Mouse (Mus musculus): Measurements from ENCODE around the gene Prss30. TPM values are rescaled to one million over a fixed set of nuclear protein-coding genes. Genes with fewer than 3 reads are reported as not detected.

Prss30 gene
- polyA plus RNA-seq, 1 experiment from 2014 or later: not detected

GRCm38 (mm10) chr17:24000404-24000803, 20.0 kb upstream of the Prss30 start:
- peaks cover 12% of the 10 kb centered on the region for H3K4me1 ChIP-seq (replicated peaks)
- H3K36me3 ChIP-seq: no peaks in the 10 kb centered on the region
- 64% methylated on average over 5 of the region's 5 CpGs for WGBS
- no peak for DNase-seq (ENCODE audit: low spot score)
- no peak overlapping the region for H3K27ac ChIP-seq
- H3K27me3 ChIP-seq (ENCODE audit: insufficient read depth, poor library complexity, severe bottlenecking): no peaks in the 10 kb centered on the region
- no peak overlapping the region for H3K4me3 ChIP-seq
- peaks cover 2% of the 10 kb centered on the region; the same call in 1 of the 2 replicates for H3K9me3 ChIP-seq

GRCm38 (mm10) chr17:23998383-23998782, 18.0 kb upstream of the Prss30 start:
- Histone ChIP-seq H3K4me3 (no peak overlapping the region), H3K27ac (peak overlapping the region; percentile 8; the same call in 1 of the 2 replicates), H3K9me3 (no peaks in the 10 kb centered on the region), H3K36me3 (no peaks in the 10 kb centered on the region), H3K27me3 (ENCODE audit: insufficient read depth, poor library complexity, severe bottlenecking) (no peaks in the 10 kb centered on the region), H3K4me1 (replicated peaks) (peaks cover 20% of the 10 kb centered on the region)
- no peak for DNase-seq (ENCODE audit: low spot score)
- 78% methylated on average over 6 of the region's 6 CpGs for WGBS

DNA sequence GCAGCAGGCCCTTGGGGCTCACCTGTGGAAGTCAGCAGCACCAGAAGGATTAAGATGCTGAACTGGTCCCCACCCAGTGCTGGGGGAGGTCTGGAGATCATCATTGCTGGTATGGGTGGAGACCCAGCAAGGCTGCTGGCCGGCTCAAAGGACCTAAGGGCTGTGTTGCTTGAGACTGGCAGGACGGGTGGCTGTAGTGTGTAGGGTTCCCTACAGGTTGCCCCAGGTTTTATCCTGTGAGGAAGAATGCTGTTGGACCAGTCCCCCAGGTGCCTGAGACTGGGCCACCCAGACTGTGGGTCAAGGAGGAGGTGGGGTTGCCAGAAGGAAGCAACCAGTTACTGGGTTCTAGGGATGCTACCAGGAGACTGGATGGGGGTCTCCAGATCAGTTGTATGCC, 17.5 kb upstream of the Prss30 start, which contains the start of gene Prss22:
Prss22 (minus strand) TSS at position 200 of the 400 bp plus-strand sequence.
- no peaks in the 10 kb centered on the region for H3K36me3 ChIP-seq
- no peaks in the 10 kb centered on the region for H3K27me3 ChIP-seq (ENCODE audit: insufficient read depth, poor library complexity, severe bottlenecking)
- no peaks in the 10 kb centered on the region for H3K9me3 ChIP-seq
- H3K4me3 ChIP-seq: no peak within 1 kb of the TSS
- no peak for DNase-seq (ENCODE audit: low spot score)
- H3K4me1 ChIP-seq (replicated peaks): peaks cover 25% of the 10 kb centered on the region
- 57% methylated on average over 2 of the region's 2 CpGs for WGBS
- H3K27ac ChIP-seq: peak within 1 kb of the TSS; percentile 8; the same call in 1 of the 2 replicates

DNA sequence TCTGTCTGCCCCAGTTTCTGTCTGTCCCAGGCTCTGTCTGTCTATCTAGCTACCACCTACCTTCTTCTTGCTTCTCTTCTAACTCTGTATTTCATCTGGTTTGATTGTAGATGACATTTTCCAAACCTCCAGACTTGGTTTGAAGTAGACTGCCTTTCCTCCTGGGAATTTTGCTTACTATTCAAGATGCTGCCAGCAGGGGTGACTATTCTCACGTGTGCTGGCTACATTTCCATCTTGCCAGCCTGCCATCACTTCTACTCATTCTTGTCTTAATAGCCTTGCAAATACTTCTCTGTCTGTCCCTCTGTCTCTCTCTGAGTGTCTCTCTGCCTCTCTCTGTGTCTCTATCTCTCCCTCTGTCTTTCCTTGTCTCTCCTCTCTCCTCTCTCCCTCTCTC, 15.1 kb upstream of the Prss30 start:
- Histone ChIP-seq H3K9me3 (no peaks in the 10 kb centered on the region), H3K27me3 (ENCODE audit: insufficient read depth, poor library complexity, severe bottlenecking) (no peaks in the 10 kb centered on the region), H3K27ac (no peak overlapping the region), H3K4me1 (replicated peaks) (peaks cover 32% of the 10 kb centered on the region), H3K36me3 (no peaks in the 10 kb centered on the region), H3K4me3 (no peak overlapping the region)
- WGBS: 40% methylated on average over 1 of the region's 1 CpGs
- DNase-seq (ENCODE audit: low spot score): no peak

- H3K27ac ChIP-seq: no peak overlapping the region
- no peaks in the 10 kb centered on the region for H3K36me3 ChIP-seq
- peaks cover 33% of the 10 kb centered on the region for H3K4me1 ChIP-seq (replicated peaks)
- 78% methylated on average over 7 of the region's 7 CpGs for WGBS
- H3K9me3 ChIP-seq: no peaks in the 10 kb centered on the region
- H3K27me3 ChIP-seq (ENCODE audit: insufficient read depth, poor library complexity, severe bottlenecking): no peaks in the 10 kb centered on the region
- no peak overlapping the region for H3K4me3 ChIP-seq
- no peak for DNase-seq (ENCODE audit: low spot score)
Observed at GRCm38 (mm10) chr17:23994667-23995066, 14.3 kb upstream of the Prss30 start.

DNA sequence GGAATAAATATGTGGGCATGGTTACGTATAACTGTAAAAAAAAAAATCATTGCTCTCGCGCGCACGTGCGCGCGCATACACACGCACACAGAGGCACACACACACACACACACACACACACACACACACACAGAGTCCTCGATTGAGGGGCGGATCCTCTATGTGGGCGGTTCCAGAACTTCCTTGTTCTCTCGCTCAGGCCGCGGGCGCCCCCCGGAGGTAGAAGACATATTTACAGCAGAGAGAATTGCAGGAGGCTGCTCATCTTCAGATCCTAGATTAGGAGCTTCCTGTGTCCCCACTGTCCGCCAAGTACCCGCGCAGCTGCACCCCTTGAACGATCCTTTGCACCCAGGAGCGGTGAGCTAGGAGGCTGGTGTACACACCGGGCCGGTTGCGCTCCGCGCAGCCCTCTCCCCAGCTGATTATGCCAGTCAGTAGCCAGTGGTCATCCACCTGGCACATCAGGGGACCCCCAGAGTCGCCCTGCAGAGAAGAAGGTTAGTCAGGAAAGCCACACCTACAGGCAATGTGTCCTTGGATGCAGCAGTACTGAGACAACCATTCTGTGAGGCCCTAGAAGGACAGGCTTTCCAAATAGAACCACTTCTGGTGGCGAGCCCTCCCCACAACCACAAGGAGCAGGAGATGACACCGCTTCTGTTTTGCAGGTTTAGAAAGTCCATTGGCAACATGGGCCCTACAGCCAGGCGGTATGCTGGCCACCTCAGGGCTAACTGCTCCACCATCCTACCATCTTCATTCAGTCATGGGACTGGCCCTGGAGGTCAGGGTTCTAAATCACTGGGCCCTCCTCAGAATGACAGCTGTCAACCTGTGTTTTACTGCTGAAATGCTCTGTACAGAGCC, 13.4 kb upstream of the Prss30 start:
- H3K4me3 ChIP-seq: peak overlapping the region; percentile 40
- no peaks in the 10 kb centered on the region for H3K27me3 ChIP-seq (ENCODE audit: insufficient read depth, poor library complexity, severe bottlenecking)
- H3K27ac ChIP-seq: peak overlapping the region; percentile 69
- H3K4me1 ChIP-seq (replicated peaks): peaks cover 33% of the 10 kb centered on the region
- WGBS: 11% methylated on average over 31 of the region's 31 CpGs
- H3K36me3 ChIP-seq: no peaks in the 10 kb centered on the region
- H3K9me3 ChIP-seq: no peaks in the 10 kb centered on the region
- DNase-seq (ENCODE audit: low spot score): peak; percentile 94

GRCm38 (mm10) chr17:23992789-23993553, 12.6 kb upstream of the Prss30 start:
- peak overlapping the region; percentile 40 for H3K4me3 ChIP-seq
- WGBS: 72% methylated on average over 9 of the region's 9 CpGs
- DNase-seq (ENCODE audit: low spot score): no peak
- H3K27ac ChIP-seq: peak overlapping the region; percentile 60
- no peaks in the 10 kb centered on the region for H3K9me3 ChIP-seq
- no peaks in the 10 kb centered on the region for H3K27me3 ChIP-seq (ENCODE audit: insufficient read depth, poor library complexity, severe bottlenecking)
- H3K36me3 ChIP-seq: no peaks in the 10 kb centered on the region
- H3K4me1 ChIP-seq (replicated peaks): peaks cover 33% of the 10 kb centered on the region

DNA sequence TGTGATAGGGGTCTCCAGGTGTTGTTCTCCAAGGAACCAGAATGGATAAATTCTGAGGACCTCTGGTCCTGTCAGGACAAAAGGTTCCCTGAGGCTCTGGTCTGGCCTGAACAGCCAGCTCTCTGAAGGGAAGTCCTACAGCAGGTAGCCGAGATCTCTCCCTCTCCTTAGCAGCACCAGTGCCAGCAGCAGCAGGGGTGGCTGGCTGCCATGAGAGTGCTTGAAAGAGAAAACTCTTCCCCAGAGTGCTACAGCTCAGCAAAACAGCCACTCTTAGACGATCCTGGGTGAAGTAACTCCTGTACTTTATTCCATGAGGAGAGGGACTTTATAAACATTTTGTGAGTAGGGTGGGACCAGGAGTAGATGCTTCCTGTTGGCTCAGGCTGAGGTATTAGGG, 9.4 kb upstream of the Prss30 start:
- WGBS: 62% methylated on average over 2 of the region's 2 CpGs

DNA sequence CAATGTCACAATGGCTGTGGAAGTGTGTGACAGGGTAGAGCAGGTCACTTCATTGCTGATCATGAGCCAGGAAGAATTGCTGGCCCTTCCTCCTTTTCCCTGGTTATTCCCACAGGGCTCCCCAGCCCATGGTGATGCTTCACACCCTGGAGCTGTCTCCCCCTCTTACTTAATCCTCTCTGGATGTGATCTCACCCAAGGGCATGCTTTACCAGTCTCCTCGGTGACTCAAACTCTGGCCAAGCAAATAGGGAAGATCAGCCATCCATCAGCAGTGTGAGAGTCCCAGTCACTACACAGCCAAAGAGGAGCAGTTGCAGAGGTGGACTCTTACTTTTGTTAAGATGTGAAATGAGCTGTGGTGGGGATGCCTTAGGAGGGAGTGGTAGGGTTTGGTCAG, 4.6 kb upstream of the Prss30 start:
- Histone ChIP-seq H3K36me3 (no peaks in the 10 kb centered on the region), H3K4me3 (no peak overlapping the region), H3K27me3 (ENCODE audit: insufficient read depth, poor library complexity, severe bottlenecking) (no peaks in the 10 kb centered on the region), H3K27ac (no peak overlapping the region), H3K4me1 (replicated peaks) (0 out of 2 replicates have a peak, but pooled peaks cover 3% of the 10 kb centered on the region), H3K9me3 (no peaks in the 10 kb centered on the region)
- WGBS: 84% methylated on average over 1 of the region's 1 CpGs
- DNase-seq (ENCODE audit: low spot score): no peak

More for the DNA sequence above, 9.4 kb upstream of the Prss30 start:
- no peaks in the 10 kb centered on the region for H3K27me3 ChIP-seq (ENCODE audit: insufficient read depth, poor library complexity, severe bottlenecking)
- H3K9me3 ChIP-seq: no peaks in the 10 kb centered on the region
- no peak overlapping the region for H3K4me3 ChIP-seq
- H3K27ac ChIP-seq: no peak overlapping the region
- no peaks in the 10 kb centered on the region for H3K36me3 ChIP-seq
- peaks cover 21% of the 10 kb centered on the region for H3K4me1 ChIP-seq (replicated peaks)
- no peak for DNase-seq (ENCODE audit: low spot score)

- H3K4me1 ChIP-seq (replicated peaks): 0 out of 2 replicates have a peak, but pooled peaks cover 3% of the 10 kb centered on the region
- no peaks in the 10 kb centered on the region for H3K36me3 ChIP-seq
- 61% methylated on average over 4 of the region's 4 CpGs for WGBS
- no peak for DNase-seq (ENCODE audit: low spot score)
- H3K4me3 ChIP-seq: no peak overlapping the region
- no peaks in the 10 kb centered on the region for H3K27me3 ChIP-seq (ENCODE audit: insufficient read depth, poor library complexity, severe bottlenecking)
- no peak overlapping the region for H3K27ac ChIP-seq
- no peaks in the 10 kb centered on the region for H3K9me3 ChIP-seq
Observed at GRCm38 (mm10) chr17:23982912-23983311, 2.5 kb upstream of the Prss30 start.

- Histone ChIP-seq H3K9me3 (no peaks in the 10 kb centered on the region), H3K27ac (no peak overlapping the region), H3K27me3 (ENCODE audit: insufficient read depth, poor library complexity, severe bottlenecking) (no peaks in the 10 kb centered on the region), H3K36me3 (no peaks in the 10 kb centered on the region), H3K4me1 (replicated peaks) (0 out of 2 replicates have a peak, but pooled peaks cover 3% of the 10 kb centered on the region), H3K4me3 (no peak overlapping the region)
- WGBS: 72% methylated on average over 3 of the region's 3 CpGs
- DNase-seq (ENCODE audit: low spot score): no peak
Observed at GRCm38 (mm10) chr17:23979471-23979870, 895 bp downstream of the Prss30 start.

GRCm38 (mm10) chr17:23976665-23977064, 3.7 kb downstream of the Prss30 start:
- Histone ChIP-seq H3K4me1 (replicated peaks) (no peaks in the 10 kb centered on the region), H3K27me3 (ENCODE audit: insufficient read depth, poor library complexity, severe bottlenecking) (no peaks in the 10 kb centered on the region), H3K9me3 (no peaks in the 10 kb centered on the region), H3K4me3 (no peak overlapping the region), H3K36me3 (no peaks in the 10 kb centered on the region), H3K27ac (no peak overlapping the region)
- 88% methylated on average over 4 of the region's 4 CpGs for WGBS
- no peak for DNase-seq (ENCODE audit: low spot score)

DNA sequence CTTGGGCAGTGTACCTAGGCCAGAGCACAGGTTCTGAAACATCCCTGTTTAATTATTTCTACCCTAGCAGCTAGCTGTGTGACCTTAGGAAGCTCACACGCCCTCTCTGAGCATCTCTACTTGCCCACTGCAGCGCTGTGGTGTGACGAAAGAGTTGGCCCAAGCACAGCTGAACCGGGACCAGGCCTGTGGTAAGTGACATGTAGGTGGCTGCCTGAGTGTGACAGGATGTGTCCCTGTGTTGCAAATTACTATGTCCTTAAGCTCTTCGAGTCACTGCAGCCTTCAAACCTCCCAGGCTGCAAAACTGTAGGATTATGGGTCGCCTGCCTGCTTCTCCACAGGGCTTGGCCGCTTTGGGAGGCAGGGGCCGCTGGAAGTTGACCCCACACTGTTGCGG, 9.1 kb downstream of the Prss30 start:
- no peaks in the 10 kb centered on the region for H3K36me3 ChIP-seq
- no peak for DNase-seq (ENCODE audit: low spot score)
- no peaks in the 10 kb centered on the region for H3K9me3 ChIP-seq
- H3K4me1 ChIP-seq (replicated peaks): no peaks in the 10 kb centered on the region
- WGBS: 87% methylated on average over 9 of the region's 9 CpGs
- H3K27me3 ChIP-seq (ENCODE audit: insufficient read depth, poor library complexity, severe bottlenecking): no peaks in the 10 kb centered on the region
- no peak overlapping the region for H3K27ac ChIP-seq
- no peak overlapping the region for H3K4me3 ChIP-seq

All from hindbrain, embryonic 10.5 days (tissue).